Mouse (Mus musculus) right cerebral cortex, postnatal 10 days (tissue): ENCODE results near the gene Lrrc3c.
"Not testable (repeated sequence)": the region's sequence is repeated elsewhere in the genome, so short reads cannot be mapped to it uniquely, and the experiment has no call there.

ENCODE experiments used
- DNase-seq, 2 experiments: peaks; one replicate each; pipeline ENCODE4 v3.0.0; 2021; ENCODE audit warnings: low spot score in 2 of 2

Lrrc3c gene

DNA sequence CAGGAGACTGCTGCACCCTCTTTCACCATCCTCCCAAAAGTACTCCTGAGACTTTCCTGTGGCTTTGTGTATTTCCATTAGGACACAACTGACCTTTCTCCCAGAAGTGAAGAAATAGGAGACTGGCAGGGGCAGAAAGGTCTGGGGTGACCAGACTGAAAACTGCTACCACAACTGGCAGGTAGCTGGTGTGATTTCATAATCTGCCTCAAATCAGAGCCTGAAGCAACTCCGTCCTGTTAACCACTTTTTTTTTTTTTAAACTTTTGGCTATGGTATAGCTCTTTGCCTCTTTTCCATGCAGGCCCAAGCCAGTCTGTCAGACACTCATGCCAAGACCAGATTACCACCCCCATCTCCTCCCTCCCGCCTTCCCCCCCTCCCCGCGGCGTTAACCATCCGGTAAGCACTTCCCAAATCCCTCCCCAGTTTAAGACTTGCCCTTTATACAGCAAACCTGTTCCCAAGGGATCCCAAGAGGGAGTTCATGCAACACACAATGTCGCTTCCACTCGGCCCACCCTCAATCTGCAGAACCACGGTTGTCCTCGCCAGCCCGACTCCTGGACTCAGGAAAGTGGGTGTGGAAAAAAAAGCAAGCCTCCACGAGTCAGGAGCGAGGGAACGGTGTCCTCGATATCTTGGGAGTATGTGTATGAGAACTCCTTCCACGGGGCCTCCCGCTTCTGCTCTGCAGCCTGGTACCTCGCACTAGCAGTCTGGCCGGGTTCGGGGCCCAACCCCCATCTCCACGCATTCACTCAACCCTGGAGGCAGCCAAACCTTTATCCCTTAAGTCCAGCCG lies 11.8 kb upstream of the Lrrc3c start:
- peak in 1 of 2 experiments; percentile 64 for DNase-seq

- peak; percentile 99 for DNase-seq
These were observed 11.1 kb upstream of the Lrrc3c start, which contains the start of gene Ormdl3 for GRCm38 (mm10) chr11:98586892-98587563. Ormdl3 (minus strand) TSS chr11:98587368.

DNA sequence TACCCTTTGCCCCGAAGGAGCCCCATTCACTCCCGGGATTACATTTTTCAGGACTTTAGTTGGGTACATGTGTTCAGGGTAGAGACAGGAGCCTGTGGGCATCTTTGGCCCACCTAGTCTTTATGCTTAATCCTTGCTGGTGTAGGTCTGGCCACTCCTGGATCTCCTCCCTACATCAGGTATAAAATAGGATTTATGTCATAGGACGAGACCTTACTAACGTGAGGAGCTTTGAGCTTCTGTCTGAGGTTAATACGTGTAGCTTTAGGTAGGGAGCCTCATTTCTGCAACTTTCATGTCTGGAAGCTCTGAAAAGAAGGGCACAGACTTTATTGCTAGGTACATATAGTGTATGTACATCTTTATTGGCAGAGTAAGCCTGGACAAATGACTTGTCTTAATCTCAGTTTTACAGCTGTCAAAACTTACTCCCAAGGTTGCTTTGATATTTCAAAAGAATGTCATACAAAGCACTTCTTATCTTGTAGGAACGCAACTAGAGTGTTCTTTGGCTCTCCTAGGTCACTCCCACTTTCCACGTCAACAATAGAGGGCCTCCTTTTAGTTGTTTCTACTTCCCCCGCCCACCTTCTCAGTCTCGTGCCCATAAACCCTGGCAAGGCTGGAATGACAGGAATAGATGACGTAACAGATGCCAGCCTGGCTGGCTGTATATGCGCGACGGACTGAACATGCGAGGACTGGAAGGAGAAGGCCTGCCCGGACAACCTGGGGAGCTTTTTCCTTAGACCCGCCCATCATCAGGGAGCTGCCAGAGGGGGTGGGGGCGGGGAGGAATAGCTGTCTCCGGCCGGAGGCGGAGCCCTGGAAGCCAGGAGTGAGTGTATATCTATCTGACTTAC lies 10.2 kb upstream of the Lrrc3c start:
- DNase-seq: peak; percentile 59 to 76

DNA sequence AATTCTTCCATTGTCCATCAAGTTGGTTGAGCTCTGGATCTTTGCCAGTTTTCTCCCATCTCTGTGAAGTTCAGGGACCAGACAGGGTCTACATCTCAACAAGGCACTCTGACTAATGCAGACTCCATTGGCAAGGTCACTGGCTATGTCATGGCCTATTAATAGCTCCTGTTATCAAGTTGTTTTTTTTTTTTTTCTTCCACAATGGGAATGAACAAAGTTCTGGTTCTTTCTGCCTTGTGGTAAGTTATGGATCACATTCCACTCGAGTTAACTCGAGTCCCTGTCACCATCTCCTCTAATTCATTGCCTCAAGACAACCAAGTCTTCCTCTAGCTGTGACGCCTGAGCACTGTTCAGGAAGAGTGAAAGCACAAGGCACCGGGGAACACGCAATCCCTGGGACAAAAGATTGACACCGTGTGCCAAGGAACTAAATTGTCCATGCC lies 9.2 kb upstream of the Lrrc3c start:
- DNase-seq: no peak

GRCm38 (mm10) chr11:98589306-98589705 lies 8.8 kb upstream of the Lrrc3c start:
- DNase-seq: no peak

DNA sequence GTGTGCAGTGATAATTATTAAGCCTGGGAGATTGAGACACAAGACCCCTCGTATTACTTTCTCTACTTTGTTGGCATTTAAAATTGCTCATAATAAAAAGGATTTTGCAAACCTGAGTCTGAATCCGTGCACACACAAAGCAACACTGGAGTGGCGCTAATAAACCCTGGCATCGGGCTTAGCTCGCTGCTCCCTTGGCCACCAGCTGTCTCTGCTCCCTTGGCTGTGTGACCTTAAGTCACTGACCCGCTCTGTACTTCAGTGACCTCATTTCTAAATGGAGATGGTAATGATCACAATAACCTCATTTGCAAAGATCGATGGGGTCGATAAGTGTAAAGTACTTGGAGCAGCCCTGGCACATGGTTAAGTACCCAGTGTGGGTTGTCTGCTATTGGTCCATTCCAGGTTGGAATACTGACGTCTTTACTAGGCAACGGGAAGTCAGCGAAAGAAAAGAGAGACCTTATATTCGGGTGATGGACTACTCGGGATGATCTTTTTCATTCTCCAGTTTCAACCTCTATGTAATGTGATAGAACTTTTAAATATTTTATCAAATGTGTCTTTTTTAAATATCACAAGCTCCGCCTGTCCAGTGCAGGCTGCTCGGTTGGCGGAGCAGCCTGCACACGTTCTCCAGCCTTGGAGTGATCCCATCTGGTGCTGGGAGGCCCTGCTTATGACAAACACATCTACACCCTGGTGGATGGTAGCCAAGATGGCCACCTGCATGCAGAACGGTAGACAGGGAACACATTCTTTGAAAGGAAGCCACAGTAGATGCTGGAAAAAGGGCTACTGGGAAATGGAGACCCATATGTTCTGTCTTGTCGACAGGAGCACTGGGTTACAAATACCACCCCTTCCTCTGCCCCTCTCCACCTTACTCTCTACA lies 7.3 kb upstream of the Lrrc3c start:
- DNase-seq: no peak

DNA sequence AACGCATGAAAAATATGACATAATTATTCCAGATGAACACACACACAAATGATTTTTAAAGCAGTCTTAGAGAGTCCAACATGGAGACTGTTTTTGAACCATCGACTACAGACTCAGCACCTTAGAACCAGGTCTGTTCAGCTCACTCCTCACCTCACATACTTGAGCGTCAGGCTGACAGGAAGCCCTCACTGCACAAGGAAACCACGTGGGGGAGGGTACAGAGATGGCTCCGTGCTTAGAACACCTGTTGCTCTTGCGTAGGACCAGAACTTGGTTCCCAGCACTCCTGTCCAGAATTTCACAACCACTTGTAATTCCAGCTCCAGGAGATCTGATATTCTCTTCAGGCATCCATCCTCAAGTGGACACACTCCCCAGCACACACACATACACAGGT lies 3.1 kb upstream of the Lrrc3c start:
- DNase-seq: no peak

GRCm38 (mm10) chr11:98595473-98595872 lies 2.6 kb upstream of the Lrrc3c start:
- no peak for DNase-seq

DNA sequence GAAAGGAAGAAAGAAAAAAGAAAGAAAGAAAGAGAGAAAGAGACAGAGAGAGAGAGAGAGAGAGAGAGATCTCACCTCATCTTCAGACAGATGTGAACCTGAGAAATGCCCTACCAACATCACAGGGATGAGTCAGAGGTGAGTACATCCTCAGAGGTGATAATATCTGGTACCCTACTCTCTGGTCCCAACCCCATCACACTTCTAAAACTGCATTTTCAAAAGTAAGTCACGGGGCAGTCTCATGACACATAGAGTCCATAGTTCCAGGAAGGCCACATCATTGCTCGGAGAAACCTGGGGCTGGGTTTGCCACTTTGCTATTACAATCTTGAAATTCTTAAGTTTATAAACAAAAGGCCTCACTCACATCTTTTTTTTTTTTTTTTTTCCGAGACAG lies 2.1 kb upstream of the Lrrc3c start:
- DNase-seq: no peak

- no peak for DNase-seq
These were observed 728 bp upstream of the Lrrc3c start for GRCm38 (mm10) chr11:98597363-98597762.

DNA sequence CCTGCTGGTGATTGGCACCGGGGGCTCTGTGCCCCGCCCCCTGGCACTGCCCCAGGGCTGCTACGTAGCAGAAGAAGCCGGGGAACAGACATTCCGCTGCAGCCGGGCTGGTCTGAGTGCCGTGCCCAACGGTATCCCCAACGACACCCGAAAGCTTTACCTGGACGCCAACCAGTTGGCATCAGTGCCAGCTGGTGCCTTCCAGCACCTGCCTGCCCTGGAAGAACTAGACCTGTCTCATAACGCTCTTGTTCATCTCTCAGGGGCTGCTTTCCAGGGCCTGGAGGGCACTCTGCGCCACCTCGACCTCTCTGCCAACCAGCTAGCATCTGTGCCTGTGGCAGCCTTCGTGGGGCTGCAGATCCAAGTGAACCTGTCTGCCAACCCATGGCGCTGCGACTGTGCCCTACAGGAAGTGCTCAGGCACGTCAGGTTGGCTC lies 780 bp downstream of the Lrrc3c start:
- no peak for DNase-seq

DNA sequence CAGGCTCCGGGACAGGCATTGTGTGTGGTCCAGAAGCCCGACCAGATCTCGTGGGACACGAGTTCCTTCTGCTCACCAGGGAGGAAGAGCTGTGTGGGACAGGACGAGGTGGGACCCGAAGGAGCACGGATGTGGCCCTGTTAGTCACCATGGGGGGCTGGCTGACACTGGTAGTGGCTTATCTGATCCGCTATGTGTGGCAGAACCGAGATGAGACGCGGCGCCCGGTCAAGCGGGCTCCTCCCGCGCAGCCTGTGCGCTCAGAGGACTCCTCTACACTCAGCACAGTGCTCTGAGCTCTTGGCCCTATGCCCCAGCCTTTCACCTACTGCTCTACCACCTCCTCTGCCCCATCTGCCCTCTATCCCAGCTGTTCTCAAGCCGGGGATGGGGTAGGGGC lies 1.2 kb downstream of the Lrrc3c start:
- no peak for DNase-seq

DNA sequence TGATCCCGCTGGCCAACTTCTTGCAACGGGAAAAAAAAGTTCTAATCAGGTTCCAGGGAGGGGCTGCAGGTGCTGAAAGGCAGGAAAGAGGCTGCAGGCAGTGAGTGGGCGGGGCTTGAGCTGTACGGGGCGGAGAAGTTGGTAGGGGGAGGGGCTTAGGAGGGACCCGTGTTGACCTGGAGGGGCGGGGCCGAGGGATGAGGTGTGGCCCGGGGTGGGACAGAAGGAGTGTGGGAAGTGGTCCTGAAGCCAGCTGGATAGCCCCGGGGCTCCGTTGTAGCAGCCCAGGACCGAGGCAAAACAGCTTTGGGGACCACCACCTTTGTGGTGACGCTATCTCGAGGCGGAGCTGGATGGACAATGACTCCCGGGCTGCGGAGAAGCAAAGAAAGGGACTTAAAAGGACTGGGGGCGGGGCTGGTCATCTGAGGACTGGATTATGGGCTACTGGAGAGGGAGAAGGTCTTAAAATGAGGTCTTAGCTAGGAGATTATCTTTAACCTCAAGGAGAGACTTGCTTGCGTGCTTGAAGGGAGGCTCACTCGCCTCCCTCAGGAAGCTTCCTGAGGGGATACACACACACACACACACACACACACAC lies 4.1 kb downstream of the Lrrc3c start:
- DNase-seq: peak in 1 of 2 experiments; percentile 19

- no peak for DNase-seq
These were observed 5.9 kb downstream of the Lrrc3c start for GRCm38 (mm10) chr11:98603953-98604352.

DNA sequence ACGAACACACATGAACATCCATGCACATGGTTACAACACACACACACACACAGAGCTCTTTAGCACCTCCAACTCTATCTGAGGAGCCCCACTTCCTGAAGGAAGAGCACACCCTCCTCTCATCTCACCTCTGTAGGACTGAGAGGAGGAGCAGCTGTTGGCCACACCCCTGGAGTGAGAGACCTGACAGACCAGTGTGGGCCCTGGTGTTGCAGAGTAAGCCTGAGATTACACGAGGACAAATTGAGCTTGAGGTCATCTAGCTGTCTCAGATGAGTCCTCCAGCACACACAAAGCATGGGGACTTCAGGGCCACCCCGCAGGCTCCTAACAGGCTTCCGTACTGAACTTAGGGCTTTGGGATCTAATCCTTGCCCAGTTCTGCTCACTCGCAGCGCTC lies 6.8 kb downstream of the Lrrc3c start:
- not testable (repeated sequence) for DNase-seq

- peak; percentile 57 to 59 for DNase-seq
These were observed 8.7 kb downstream of the Lrrc3c start for GRCm38 (mm10) chr11:98606763-98607162.

DNA sequence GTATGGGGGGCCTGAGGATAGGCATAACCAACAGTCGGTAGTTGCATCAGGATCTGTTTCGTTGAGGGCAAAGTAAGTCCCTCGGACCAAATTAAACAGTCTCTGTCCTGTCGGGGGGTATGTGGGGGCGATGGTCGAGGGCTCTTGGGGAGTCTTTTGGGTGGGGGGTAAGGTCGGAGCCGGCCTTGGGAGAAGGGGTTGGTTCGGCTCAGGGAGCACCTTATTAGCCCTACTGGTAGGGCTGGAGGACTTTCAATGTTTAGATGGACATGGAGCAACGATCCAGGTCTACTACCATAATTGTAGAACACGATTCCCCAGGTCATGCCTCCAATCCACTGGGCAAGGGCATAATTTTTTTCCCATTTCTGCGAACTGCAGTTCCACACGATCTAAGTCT lies 22.7 kb downstream of the Lrrc3c start:
- no peak for DNase-seq

GRCm38 (mm10) chr11:98623981-98624380 lies 25.9 kb downstream of the Lrrc3c start:
- not testable (repeated sequence) for DNase-seq

DNA sequence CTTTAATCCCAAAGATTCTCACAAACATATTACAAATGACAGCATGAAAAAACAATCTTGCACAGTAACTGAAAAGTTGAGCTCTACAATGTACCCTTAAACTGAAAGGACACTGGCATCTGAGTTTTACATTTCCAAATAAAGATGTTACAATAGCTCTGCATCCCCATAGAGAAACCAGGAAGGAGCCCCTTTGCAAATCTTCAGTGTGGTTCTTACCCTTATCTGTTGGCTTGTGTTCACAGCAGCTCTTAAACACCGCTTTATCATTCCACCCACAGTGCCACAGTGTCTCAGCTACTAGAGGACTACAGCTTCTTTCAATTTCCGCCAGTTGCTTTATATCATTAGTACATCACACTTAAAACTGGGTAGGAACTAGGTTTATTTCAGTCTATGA lies 26.3 kb downstream of the Lrrc3c start:
- not testable (repeated sequence) for DNase-seq

GRCm38 (mm10) chr11:98625611-98626410 lies 27.7 kb downstream of the Lrrc3c start, which contains the start of the genes Gm12355 and Gsdma3:
Gm12355 (minus strand) TSS chr11:98625661.
Gsdma3 (plus strand) TSS chr11:98626360.
- DNase-seq: no peak
